Mouse (Mus musculus) small intestine, adult 2 months (tissue): Measurements from ENCODE around the gene Dazap1.

Source experiments
- CTCF ChIP-seq: fragments of 200-500 bp; IDR thresholded peaks from 2 replicates; pipeline ENCODE4 v1.5.1; 2012; ENCODE audit warnings: low read depth, mild to moderate bottlenecking, control low read depth, inconsistent platforms, low read length, moderate library complexity, mixed read lengths; ENCODE audit not compliant: insufficient replicate concordance, insufficient read length; ENCODE audit errors: extremely low read depth
- POLR2A ChIP-seq: fragments of 200-500 bp; IDR thresholded peaks from 2 replicates; pipeline ENCODE4 v1.6.1; 2012; ENCODE audit warnings: low read depth, mild to moderate bottlenecking, control low read depth, inconsistent platforms, low read length, moderate library complexity

DNA sequence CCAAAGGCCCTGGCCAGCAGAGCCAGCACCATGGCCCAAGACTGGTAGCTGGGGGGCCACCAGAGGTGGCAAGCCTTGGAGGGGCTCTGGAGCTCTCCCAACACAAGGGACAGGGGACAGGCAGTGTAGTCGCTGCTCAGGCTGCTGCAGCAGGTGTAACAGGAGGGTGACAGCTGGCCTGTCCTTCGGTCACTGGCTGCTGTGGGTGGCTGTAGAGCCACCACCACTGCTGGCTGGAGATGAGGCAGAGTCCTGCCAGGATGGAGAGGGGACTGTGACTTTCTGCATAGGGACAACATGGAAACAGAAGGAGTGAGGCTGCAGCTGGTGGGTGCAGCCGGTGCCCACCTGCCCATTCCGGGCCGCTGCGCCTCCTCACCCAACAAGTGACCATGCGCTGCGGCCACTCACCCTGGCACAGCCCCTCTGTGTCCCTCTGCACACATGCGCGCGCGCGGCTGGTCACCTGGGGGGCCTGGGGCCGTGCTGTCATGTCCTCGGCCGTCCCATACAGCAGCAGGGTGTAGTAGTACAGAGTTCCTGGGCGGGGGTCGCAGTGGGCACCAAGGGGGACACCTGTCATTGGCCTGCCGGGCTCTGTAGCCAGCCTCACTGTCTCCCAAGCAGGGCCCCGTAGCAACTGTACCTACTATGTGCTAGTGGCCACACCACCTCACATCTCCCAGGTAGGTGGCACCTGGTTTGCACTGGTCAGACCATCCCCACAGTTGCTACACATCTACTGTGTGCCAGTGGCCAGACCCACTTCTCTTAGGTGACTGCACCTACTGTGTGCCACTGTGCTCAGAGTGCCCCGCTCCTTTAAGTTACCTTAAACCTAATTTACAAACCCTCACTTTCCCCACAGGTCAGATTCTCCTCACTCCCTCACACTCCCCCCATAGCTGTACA is 60.6 kb downstream of the Dazap1 start:
- TF ChIP-seq CTCF (no peak), POLR2A (no peak)
